Mouse (Mus musculus): Measurements from ENCODE around the gene Ttc22. TPM values are rescaled to one million over a fixed set of nuclear protein-coding genes. Genes with fewer than 3 reads are reported as not detected.

Ttc22 gene
- total RNA-seq, 2 experiments from 2014 or later: 0.87 to 1.9 TPM

DNA sequence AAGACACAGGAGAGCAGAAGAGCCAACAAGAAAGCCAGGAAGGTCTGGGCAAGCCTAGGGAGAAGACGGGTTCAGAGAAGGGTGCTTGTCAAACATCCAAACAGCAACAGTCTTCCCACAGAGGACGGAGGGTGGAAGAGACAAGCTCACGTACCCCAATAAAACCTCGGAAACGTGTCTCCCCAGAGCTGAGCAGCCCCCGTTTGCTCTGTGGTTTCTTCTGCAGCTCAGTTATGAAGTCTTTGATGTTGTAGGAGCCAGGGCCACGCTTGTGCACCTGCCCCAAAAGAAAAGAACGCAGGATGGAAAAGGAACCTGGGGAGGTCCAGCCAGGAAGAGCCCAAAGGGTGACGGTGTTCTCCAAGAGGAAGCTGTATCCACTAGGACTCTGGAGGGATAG lies 7.4 kb upstream of the Ttc22 start:
- DNase-seq (ENCODE audit: low spot score in 2 of 2): no peak

DNA sequence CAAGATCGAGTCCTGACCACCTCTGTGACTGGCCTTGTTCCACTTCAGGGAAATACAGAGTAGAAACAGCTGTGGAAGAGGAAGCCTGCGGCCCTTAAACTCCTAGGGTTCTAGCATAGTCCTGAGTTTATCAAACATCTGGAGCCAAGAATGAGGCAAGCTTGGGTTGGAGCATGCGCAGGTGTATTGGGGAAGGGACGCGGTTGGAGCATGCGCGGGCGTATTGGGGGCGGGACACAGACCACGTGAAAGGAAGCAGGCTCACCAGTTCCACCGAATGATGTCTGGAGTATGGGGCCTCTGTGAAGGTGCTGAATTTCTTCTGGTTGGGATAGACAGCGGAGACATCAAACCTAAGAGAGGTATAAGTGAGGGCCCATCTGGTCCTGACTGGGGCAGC lies 6.6 kb upstream of the Ttc22 start:
- no peak for DNase-seq (ENCODE audit: low spot score in 2 of 2)

DNA sequence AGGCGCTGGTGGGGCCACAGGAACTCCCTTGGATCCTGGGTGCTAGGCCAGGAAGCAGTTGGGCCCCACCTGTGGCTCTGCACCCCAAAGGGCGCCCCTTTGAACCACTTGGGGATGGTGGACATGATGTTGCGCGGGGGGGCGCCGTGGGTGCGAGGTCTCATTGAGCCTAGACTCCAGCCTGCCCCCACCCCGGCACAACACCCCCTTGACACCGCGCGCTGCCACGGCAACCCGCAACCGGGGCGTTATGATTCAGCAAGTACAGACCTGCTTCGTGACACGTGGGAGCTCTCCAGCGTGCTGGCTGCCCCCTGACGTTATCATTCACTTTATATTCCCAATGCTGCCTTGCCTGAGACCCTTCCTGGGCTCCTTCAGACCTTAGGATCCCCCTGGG lies 5.2 kb upstream of the Ttc22 start, which contains the start of gene Lexm:
TSS of gene Lexm (minus strand) at position 186 of the 400 bp plus-strand sequence.
- peak in 1 of 2 experiments; percentile 47 for DNase-seq (ENCODE audit: low spot score in 2 of 2)

DNA sequence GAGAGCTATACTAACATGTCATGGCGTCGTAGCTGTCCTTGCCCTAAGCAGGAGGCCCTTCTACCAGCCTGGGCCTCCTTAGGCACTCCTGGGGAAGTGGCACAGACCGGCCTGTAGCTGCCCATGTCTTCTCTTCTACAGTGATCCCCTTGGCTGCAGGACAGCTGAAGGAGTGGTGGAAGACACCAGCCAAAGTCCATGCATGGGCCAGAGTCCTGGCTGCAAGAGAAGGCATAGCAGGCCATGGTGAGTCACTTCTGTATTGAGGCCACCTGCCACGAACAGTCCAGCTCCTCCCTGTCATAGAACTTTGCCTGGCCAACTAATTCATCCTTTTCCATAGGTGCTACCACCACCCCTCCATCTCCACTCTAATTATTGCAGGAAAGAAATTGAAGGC lies 3.3 kb upstream of the Ttc22 start:
- DNase-seq (ENCODE audit: low spot score in 2 of 2): no peak

DNA sequence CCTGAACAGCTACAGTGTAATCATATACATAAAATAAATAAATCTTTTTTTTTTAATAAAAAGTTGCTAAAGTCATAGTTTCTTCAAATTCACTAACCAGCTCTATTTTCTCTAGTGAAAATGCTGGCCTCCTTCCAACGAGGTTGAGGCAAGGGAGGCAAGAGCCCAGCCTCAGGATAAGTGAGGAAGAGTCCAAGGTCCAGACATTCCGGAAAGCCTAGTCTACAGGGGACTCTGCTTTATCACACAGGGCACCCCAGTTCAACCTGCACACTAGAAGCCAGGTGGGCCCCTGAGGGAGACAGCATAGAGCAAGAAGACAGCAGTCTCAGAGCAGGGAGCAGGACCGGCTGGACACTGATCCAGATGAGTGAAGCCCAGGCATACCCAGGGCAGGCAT lies 804 bp upstream of the Ttc22 start:
- no peak for DNase-seq (ENCODE audit: low spot score in 2 of 2)

DNA sequence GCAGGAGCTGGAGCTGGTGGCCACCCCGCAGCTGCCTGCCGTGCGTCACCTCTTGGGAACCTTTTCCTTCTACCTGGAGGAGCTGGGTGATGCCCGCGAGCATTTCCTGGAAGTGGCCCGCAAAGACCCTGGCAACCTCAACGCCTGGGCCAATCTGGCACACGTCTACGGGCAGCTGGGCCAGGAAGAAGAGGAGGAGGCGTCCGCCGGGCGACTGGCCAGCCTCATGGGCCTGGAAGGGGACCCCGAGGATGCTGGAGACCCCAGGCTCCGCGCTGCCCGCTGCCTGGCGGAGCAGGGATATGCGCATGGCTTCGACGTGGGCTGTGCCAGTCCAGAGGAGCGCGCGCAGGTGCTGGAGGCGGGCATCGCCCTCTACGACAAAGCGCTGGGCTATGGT lies 480 bp downstream of the Ttc22 start:
- DNase-seq (ENCODE audit: low spot score in 2 of 2): no peak

DNA sequence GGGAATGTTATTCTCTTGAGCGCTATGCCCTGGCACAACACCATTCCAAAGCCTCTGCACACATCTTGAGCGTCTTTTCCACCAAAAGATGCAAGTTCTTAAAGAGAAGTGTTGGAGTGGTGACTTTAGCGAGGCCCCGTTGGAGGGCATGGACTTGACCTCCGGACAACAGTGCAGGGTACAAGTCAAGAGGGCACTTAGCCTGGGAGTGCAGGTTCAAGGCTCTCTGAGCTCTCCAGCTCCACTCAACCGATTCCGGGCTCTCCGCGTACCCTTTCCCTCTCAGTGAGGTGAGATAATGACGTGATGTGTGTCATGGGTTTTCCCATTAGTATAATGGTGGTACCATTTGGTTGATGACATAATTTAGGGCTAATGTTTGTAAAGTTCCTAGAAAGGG lies 2.0 kb downstream of the Ttc22 start:
- DNase-seq (ENCODE audit: low spot score in 2 of 2): no peak

DNA sequence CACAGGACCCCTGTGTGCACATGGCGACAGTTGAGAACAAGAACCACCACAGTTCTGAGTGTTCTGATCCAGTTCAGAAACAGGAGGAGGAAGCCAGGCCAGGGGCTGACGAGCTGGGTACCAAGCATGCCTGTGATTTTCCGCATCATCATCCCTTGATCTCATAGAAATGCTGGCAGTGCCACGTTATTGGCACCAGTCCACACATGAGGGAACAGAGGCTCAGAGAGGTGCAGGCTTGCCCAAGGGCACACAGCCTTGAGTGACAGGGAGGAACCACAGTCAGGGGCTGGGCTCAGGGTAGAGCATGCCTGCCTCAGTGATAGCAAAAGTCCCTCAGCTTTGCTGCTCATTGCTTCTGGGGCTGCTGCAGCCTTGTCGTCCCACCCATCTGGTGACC lies 5.6 kb downstream of the Ttc22 start:
- no peak for DNase-seq (ENCODE audit: low spot score in 2 of 2)

DNA sequence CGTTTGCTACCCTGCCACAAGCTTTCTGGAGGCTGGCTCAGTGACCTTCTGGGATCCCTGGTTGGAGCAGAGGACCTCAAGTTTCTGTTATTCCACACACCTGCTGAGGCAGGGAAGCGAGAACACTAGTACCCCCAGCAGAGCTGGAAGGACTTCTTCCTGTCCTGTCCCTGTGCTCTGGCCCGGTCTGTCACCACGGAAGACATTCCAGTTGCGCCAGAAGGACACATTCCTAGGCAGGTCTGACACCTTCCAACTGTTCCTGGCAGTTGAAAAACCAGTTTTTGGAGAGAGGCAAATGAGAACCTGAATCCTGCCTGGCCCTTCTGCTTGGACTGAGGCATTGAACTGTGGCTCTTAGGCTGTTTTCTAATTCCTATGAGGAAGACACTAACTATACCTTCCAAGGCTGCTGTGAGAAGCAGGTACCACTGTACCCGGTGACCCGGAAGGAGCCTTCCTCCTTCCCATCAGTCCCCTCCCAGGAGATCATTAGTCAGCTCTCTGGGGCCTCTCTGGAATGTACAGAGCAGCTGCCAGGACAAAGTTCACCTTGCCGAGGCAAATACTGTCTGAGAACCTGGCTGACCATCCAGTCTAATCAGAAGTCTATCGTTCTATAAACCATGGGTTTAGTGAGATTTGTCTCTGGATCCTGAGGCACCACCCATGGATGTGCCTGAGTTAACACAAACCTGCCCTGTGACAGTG lies 6.6 kb downstream of the Ttc22 start:
- DNase-seq (ENCODE audit: low spot score in 2 of 2): no peak

DNA sequence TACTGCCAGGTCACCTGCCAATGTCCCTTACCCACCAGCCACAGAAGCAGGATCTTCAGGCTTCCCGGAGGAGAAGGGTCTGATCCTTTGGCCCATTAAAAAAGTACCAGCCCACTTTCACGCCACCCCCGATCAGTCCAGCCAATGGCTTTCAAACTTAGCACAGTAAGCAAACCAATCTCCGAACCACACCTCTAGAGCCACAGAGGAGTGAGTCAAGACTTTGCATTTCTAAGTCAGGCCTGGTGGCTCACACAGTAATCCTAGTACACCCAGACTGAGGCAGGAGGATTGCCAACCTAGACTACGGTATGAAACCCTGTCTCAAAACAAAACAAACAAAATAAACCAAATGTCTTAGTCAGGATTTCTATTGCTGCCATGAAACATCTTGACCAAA lies 7.1 kb downstream of the Ttc22 start:
- DNase-seq (ENCODE audit: low spot score in 2 of 2): no peak

DNA sequence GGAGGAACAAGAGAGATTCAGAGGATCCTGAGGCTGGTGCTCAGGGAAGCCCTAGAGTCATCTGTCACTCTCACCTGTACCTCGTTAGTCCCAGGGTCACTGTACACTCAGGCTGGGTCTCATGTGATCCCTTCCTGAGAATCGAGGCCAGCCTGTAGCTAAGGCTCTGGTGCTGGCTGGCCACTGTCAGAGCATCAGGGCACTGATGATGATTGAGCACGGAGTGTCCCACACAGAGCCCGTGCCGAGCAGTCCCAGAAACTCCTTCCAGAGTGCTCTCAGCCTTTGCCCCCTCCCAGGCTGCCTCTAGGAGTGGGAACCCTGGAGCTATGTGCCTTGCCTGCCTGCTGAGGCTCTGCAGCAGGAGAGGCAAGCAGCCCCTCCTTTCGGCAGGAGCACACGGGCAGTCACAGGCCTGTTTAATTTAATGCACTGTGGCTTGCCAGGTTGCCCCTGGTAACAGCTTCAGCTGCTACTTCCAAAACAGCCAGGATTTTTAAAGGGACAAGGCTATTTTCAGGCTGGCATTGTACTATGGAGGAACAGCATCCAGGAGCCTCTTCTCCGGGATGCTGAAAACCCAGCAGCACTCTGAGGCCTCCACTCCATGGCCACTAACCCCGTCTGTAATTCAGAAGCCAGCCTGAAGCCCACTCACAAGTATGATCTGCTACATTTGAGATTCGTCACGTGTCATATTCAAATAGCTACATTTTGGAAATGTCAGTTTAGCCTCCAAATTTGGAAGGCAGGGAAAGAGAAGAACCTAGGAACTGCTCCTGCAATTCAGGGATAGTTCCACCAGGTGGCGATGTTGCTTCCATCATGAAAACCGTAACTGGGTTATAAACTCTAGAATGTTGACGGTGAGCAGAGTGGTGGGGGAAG lies 8.3 kb downstream of the Ttc22 start:
- DNase-seq (ENCODE audit: low spot score in 2 of 2): peak; percentile 91 to 93

DNA sequence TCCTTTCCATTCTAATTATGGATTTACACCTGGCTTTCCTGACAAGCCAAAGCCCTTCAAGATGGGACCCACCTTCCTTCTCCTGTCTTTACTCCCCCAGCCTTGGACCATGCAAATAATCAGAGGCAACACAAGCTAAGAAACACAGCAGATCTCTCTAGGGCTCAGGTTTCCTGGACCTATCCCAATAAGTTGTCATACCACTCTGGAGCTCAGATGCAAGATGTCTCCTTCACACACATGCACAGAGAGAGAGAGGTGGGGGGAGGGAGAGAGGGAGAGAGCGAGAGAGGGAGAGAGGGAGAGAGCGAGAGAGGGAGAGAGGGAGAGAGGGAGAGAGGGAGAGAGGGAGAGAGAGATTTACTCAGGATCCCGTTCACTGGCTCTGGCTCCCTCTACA lies 10.1 kb downstream of the Ttc22 start:
- DNase-seq (ENCODE audit: low spot score in 2 of 2): no peak

DNA sequence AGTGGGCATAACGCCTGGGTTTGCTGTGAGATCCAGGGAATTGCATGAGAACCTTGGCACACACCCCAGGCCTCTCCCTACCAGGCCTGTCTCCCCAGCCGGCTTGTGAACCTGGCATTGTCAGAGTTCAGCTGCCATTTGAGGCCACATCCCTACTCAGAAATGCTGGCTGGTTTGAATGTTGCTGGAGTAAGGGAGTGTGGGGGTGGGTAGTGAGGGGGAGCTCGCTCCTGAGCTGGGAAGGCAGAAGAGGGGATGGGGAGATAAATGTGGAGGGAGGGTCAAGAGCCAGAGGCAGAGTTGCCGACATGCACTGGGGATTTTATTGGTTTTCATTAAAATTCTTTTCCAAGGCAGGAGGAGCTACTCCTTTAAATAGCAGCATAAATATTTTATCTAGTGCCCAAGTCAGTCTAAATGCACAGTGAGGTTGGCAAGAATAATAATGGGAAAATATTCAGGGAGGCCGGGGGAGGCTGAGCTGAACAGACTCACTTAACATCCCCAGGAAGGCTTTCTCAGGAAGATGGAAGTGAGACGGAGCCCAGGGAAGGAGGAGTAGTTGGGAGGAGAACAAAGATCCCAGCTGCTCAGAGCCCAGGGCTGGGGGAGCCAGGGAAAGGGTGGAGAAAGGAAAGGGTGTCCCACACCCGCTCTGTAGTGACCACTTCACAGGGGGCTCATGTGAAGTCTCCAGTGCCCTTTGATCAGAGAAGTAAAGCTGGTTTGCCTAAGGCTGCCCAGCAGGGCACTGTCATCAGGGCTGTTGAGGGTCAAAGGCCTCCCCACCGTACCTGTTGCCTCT lies 11.3 kb downstream of the Ttc22 start:
- DNase-seq (ENCODE audit: low spot score in 2 of 2): no peak

DNA sequence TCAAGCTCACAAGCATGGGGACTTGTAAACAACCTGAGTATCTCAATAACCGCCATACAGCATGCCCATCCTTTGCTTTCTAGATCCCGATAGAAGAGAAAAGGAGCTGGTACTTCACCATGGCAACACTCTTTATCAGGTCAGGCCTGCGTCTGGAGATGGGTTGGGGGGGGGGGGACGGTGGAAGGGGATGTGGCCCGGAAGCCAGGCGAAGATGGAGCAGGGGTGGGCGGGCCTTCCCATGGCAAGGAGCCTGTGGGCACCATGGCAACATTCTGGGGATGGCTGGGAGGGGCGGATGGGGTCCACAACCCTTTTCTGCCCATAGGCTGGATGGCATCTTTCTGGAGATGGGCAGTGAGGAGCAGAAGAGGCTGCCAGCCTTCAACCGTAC lies 11.9 kb downstream of the Ttc22 start:
- DNase-seq (ENCODE audit: low spot score in 2 of 2): no peak

DNA sequence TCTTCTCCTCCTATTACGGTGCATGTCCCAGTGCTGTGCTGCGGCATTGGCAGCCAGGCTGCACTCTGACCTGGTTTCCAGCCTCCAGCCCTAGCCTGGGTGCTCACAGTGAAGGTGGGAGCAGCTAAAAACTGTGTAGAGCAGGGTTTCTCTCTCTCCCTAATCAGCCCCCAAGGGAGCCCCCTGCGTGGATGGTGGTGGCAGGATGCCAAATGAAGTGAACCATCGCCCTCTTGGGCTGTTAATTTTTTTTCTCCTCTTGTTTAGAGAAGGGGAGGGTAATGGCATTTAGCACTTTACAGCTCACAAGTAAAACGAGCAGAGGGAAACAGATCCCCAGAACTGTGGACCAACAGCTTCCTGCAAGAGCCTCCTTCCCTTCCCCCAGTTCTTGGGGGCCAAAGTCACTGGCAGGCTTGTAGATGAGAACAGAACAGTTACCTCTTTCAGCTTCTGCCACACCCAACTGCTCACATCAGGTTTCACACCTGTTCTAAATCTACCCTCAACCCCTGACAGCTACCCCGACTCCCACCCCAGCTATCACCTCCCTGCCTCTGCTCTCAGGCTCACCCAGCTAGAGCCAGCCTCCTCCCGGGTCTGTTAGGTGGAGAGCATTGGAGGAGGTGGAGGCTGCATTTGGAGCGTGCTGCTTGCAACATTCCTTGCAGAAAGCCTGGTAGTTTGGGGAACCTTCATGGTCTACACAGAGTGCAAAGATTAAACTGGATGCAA lies 21.4 kb downstream of the Ttc22 start:
- DNase-seq (ENCODE audit: low spot score in 2 of 2): no peak

DNA sequence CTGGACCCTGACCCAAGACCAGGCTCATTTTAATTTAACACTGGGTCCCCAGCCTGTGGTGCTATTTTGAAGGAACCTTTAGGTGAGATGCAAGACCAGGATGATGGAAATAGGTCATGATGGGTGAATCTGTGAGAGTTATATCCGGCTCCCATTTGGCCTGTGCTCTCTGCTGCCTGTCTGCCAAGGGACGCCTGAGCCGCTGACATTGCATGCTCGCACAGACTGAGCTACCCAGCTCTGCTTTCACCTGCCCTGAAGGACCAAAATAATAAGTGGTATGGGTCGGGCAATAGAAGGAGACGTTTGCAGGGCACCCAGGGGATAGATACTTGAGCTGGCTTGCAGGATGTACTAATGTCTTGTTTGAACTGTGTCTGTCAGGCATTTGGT lies 22.0 kb downstream of the Ttc22 start:
- DNase-seq (ENCODE audit: low spot score in 2 of 2): no peak

DNA sequence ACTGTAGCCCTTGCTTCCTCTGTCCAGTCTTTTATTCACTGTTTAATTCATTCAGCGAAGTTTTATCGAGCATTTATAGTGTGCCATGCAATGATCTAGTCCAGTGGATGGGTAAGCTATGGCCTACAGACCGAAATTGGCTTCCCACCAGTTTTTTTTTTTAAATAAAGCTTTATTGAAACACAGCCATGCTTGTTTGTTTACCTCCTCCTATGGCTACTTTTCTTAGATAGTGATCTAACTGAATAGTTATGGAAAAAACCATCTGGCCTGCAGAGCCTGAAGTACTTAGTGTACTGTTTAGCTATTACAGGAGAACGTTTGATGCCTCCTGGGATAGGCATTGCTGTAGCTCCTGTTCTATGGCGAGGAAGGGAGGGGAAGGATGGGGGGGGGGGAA lies 23.6 kb downstream of the Ttc22 start:
- no peak for DNase-seq (ENCODE audit: low spot score in 2 of 2)

DNA sequence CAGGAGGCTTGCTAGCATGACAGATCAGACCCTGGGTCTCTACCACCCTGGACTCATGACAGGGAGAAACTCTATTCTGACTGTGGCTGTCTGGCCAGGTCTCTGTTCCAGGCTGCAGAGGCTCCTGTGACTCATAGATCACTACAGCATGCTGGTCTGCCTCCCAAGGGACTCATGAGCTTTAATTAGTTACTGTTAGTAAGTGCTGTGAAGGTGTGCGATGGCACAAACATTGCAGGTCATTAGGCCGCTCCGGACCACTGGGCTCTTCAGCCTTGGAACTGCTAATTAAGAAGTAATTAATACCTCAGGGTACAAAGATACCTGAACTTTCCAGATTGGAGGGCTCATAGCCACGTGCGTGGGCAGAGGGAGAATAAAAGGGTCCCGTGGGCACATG lies 24.9 kb downstream of the Ttc22 start:
- DNase-seq (ENCODE audit: low spot score in 2 of 2): no peak

DNA sequence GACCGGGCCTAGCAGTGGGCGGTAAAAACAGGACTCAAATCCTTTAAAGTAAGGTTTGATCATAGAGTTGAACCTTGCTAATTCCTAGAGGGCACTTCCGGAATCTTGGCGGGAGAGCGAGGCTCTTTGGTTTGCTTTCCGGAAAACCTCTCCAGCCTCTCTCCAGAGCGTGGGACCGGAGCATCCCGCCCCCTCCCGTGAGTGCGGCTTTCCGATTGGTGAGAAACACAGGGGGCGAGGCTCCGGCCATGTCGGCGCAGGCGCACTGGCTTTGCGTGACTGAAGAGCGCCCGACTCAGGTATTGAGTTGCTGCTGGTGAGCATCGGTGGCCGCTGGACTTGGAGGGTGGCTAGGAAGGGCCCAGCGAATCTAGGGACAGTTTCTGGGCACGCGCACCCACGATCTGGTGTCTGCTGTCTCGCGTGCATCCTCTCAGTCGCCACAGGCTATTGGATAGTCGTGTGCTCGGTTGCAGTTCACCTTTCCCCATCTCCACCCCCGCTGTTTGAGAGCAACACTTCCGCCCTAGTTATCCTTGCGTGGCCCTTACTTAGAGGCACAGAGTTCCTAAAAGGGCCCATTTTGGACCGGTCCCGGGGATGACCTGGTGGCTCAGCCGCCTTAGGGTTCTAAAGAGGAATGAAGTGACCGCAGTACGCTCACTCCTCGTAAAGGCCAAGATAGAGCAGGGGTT lies 28.7 kb downstream of the Ttc22 start, which contains the start of gene Pars2:
TSS of gene Pars2 (plus strand) at position 237 of the 695 bp plus-strand sequence.
- DNase-seq (ENCODE audit: low spot score in 2 of 2): peak; percentile 96 to 99

DNA sequence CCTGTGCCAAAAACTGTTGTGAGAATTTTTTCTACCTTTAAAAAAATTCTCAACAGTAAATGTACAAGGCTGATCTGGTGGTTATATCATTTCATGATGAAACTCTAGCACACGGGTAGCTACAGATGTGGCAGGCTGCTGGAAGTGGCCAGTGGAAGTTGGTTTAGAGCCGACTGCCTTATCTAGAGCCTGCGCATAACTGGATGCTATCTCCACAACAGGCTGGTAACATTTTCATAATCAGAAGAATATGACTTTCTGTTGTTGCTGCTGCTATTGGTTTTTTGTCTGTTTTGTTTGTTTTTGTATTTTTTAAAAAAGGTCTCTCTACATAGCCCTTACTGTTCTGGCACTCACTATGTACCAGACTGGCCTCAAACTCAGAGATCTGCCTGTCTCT lies 30.3 kb downstream of the Ttc22 start:
- DNase-seq (ENCODE audit: low spot score in 2 of 2): no peak
